Mouse (Mus musculus): ENCODE data around the gene Ttll2.
"Not testable (repeated sequence)": the region's sequence is repeated elsewhere in the genome, so short reads cannot be mapped to it uniquely, and the experiment has no call there.

Ttll2 gene

DNA sequence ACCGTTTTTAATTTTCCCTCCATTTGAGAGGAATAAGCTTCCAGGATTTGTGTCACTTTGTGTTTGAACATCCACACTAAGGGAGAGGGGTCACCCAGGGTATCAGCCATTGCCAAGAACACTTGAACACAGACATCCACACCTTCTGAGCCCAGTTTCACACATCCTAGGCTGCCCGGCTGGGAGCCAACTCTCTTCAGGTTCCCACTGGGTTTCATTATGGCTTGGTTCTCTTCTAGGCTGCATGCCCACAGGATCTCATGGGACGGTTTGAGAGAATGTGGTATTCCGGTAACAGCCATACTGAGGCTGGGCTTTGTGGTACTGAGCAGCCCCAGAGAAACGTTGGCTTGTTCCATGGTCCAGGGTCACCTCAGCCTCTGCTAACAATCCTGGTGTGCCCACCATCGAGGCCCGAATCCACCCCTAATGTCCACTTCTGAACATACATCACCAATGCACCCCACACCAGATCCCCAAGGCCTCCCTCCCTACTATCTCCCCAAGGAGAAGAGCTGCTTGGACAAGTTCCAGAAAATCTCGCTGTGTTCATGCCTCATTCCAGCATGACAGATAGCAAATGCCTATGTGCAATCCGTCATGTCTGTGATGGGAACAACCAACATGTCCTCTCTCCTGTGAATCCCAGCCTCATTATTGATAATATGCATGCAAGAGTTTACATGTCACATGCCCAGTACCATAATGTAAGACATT, 8.4 kb upstream of the Ttll2 start:
- DNase-seq = not testable (repeated sequence)

DNA sequence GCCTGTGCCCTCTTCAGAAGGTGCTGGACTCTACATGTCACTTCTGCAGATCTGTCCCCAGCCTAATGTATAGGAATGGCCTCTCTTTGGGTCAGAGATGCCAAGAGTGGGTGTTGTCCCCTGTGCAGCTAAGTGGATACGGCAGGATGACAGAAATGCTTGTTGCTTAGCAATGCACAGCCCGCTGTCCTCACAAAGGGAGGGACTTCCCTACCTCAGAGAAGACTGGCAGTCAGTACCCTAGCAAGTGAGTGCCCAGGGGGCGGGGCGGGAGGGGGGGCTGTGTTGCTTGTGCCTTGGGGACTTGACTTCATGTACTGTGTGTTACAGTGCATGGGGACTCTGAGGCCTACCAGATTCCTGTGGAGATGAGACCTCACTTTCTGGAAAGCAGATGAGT, 7.3 kb upstream of the Ttll2 start:
- DNase-seq = not testable (repeated sequence)

DNA sequence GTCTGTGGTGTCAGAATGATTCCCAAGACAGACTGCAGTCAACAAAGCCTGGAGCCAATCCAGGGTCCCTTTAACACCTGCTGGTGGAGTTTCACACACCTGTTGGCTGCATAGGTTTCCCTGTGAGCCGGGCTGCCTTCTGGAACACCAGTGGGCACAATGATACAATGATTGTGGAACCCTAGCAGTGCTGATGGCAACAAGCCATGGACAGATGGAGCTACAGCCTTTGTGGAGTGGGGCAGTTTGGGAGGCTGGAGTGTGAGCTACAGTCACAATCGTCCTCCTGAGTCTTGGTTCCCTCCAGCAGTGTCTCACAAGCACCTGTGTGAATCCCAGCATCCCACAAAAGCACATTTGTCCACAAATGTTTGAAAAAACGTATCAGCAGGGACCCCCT, 3.7 kb downstream of the Ttll2 start:
- not testable (repeated sequence) for DNase-seq

DNA sequence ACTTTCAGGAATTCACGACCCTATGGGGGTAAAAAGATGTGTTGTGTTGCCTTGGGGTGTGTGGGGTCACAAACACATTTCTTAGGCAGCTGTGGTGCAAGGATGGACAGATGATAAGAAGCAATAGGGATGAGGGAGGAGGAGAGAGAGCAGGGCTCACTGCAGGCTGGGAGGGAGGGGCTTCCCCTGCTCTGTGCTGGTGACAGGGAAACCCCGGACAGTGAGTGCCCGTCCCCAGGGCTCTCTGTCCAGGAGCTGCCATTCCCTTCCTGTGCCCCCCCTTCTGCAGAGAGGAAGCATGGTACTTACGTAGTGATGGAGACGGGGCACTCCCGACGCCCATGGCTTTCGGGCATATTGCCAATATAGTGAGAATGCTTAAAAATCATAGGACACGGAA, 15.1 kb downstream of the Ttll2 start:
- DNase-seq = not testable (repeated sequence)

DNA sequence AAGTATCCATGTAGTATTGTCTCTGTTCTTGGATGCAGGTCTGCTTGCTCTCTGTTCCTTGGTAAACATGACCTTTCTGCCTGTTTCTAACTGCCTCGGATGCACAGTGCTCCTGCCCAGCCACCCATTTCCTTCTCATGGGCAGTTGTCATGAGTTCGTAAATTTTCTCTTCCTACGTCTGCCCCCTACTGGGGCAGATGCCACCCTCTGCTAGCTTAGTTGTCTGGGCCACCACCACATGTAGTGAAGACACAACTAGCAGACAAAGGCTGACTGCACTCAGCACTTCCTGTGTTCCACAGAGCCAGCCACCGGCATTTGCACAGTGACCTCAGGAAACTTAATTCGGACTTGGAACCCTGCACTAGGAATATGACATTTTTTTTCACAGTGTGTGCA, 19.8 kb downstream of the Ttll2 start:
- DNase-seq = not testable (repeated sequence)

DNA sequence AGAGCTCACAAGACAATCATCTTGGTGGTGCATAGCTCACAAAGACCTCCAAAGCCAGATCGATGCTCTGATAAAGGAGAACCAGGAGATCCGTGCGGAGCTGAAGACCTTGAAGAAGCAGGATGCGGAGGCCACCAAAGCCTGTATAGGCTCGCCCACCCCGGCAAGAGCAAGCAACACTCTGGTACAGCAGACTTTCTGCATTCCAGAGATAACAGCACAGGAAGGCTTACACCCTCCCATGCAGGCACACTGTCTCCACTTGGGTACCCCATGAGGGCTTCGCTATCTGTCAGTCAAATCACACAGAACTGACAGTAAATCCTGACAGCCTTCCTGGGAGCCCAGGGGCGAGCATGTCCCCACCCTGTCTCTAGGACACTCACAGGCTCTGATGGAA, 26.1 kb downstream of the Ttll2 start:
- DNase-seq = not testable (repeated sequence)

DNA sequence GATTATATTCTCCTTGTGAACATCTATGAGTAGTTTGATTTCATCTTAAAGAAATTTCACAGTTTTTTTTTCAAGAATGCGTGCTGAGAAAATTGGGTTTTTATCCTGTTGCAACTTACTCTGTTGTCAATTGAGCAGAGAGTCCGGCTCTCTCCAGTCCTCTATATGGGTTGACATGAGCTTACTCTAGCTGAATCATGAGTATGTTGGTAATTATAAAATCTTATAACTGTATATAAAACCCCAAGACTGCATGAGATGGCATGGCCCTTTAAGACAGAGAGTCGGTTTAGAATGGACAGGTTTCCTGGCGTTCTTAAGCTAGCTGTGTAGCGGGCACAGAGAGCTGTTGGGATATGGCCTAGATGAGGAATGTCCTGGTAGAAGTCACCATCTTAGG, 28.1 kb downstream of the Ttll2 start, which contains the start of gene Tcp10a:
TSS of gene Tcp10a (plus strand) at position 301 of the 400 bp plus-strand sequence.
- not testable (repeated sequence) for DNase-seq

DNA sequence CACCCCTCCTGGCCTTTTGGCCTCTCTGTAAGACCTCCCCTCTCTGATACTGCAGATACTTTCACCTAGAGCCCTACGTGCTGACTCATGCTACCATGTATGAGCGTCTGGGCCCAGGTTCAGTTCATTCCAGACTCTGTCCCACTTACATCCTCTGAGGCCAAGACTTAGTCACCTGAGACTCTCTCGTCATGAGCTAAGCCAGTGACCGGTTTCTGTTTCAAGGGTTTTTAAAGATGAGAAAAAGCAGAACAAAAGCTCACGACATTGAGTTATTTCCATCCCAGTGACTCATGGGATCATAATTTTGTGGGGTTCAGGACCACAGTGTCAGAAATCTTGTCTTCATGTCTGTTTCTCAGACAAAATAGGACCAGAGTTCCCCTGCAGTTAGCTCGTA, 32.7 kb downstream of the Ttll2 start:
- DNase-seq = not testable (repeated sequence)

DNA sequence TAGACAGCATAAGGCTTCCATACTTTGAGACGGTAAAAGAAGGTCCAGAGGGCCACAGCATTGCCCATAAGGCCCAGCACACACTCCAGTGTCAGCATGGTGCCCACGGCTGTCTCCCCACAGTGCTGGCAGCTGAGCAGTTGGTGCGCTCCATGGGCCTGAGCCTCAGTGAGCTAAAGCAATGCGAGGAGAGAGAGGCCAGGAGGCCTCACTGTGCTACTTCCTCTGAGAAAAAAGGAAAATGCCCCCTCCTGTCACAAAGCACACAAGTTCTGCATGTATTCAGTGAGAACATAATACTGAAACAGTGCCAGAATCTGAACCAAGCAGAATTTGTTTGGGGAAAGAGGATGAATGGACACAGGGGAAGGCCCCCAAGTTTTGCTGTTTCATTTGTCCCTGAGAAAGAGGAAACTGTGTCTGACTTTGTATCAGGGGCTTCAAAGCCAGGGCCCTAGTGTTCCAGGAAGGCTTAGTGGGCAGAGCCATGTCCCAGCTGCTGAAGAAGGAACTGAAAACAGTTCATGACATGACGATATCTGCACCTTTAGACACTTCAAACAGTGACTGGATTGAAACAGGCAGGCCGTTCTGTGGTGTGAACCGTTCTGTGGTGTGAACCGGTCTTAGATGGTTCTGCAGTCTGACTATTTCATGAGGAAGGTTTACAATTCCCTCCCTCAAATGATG, 36.7 kb downstream of the Ttll2 start:
- DNase-seq = not testable (repeated sequence)

DNA sequence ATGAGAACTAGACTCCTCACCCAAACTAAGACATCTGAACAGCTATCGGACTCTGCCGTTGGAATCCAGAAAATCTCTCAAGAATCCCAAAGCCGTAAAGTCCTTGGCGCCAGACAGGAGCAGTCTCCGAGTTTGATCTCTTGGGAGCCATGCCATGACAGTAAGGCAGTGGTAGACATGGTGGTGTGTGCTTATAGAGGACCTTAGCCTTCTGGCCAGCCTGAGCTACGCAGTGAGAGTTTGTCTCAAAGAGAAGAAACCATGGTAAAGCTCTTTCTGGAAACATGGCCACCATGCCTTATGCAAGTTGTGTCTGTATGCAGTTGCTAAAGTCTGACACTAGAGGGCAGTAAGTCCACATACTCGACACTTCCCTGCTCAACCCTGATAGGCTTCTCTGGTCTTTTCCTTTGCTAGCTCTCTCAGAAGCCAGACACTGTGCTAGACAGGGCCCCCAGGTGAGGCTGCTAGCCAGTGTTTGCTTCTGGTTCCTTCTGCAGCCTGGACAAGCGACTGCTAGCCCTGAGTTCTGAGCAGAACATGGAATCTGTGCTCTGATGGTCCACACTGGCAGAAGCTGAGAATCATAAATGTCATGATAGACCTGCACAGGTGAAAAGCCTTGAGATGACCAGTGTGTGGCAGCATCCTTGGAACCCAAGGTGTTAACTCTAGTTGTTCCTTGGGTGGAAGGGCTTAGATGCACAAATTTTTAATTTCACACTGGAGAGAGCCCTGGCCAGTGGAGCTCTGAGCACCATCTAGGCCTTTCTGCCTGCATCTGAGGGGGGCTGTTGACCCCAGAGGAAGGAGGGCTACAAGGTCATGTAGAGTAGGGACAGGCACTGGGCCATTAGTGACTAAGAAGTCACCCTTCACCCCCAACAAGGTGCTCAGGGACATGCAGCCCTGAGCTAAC, 46.0 kb downstream of the Ttll2 start:
- peak; percentile 23 for DNase-seq

All from thymus, postnatal 14 days (tissue).